Mouse (Mus musculus) frontal cortex, adult 2 months (tissue): ENCODE results near the gene Pgap1. TPM values are rescaled to one million over a fixed set of nuclear protein-coding genes. Genes with fewer than 3 reads are reported as not detected.

ENCODE experiments used
- DNase-seq, 2 experiments: peaks; one replicate each; pipeline ENCODE4 v3.0.0; 2022; ENCODE audit warnings: low spot score in 1 of 2; ENCODE audit errors: extremely low spot score in 1 of 2
- polyA plus RNA-seq: library from polyadenylated mRNA; depleted of rRNA; stranded (reverse); fragments of >200 nt; gene quantifications from 2 replicates; pipeline ENCODE4 v1.2.3, GENCODE M21; 2012; rRNA removed

The Pgap1 gene
- 11.2 and 11.5 TPM in 2 replicates for polyA plus RNA-seq

DNA sequence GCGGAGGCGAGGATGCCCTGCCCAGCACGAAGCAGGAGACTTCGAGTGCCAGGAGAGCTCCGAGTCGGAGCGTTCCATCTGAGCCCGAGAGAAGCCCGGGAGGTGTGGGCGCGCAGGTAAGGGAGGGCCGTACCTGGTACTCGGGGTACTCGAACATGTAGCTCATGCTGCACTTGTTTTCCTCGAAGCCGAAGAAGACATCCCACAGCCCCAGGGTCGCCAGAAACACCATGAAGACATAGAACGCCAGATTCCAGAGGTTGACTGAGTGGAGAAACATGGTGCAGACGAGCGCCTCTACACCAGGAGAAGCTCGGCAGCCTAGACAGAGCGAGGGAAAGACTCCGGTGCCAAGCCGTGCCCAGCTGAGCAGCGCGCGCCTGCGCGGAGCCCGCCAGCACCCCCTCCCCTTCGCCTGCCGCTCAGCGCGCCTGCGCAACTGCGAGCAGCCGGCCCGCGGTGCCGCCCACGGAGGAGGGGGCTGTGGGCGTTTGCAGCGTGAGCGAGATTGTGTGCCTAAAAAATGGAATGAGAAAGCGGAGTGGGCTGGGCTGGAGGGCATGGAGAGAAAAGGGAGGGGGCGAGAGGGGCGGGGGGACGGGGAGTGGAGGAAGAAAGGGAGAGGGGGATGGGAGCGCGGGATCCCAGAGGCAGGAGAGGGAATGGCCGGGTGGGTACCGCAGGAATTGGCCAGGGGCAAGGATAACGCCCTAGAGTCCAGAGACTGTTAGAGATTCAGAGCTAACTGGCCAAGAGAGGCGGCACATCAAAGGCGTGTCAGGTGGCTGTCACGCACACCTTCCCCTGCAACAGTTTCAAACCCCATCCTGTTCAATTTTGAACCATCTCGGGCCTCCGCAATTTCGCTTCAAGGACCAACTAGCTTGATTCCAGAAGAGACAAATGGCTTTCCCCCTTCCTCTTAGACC lies at the start of gene Pgap1:
Gene Pgap1, minus strand, starts transcription at position 384 of the 929 bp plus-strand sequence.
- peak; percentile 79 to 95 for DNase-seq

DNA sequence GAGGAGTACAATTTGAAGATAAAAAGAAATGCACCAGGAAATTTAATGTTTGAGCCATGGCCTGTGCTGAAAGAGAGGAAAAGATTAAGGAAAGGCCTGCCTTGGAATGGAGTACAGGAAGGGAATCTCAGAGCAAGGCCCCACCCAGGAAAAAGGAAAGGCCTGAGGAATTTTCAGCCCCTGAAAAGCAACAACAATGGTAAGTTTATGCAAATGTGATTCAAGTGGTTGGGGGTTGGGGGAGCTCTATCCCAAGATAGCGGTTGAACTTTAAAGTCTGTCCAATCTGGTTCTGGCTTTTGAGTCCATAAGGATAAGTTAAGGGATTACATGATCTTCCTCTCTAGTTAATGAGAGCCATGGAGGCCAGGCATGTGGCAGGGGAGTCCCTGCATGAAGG lies 49.5 kb upstream of the Pgap1 start:
- no peak for DNase-seq

GRCm38 (mm10) chr1:54601692-54602091 lies 44.2 kb upstream of the Pgap1 start:
- no peak for DNase-seq

DNA sequence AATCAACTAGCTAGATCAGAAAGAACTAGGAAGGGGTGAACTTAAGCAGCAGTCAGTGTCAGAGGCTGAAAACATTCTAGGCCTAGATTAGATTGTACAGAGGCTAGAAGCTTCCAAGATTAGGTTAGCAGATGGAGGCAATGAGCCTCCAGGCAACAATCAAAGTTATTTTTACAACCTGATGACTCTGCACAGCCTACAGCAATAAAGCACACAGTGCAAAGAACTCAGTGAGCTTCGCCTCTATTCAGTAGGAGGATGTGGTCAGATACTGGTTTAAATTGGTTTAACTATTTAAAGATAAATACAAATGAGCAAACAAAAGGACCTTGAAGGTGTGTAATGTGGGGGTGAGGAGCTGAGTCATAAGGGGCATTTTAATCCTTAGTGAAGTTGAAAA lies 42.8 kb upstream of the Pgap1 start:
- DNase-seq: peak in 1 of 2 experiments; percentile 13

DNA sequence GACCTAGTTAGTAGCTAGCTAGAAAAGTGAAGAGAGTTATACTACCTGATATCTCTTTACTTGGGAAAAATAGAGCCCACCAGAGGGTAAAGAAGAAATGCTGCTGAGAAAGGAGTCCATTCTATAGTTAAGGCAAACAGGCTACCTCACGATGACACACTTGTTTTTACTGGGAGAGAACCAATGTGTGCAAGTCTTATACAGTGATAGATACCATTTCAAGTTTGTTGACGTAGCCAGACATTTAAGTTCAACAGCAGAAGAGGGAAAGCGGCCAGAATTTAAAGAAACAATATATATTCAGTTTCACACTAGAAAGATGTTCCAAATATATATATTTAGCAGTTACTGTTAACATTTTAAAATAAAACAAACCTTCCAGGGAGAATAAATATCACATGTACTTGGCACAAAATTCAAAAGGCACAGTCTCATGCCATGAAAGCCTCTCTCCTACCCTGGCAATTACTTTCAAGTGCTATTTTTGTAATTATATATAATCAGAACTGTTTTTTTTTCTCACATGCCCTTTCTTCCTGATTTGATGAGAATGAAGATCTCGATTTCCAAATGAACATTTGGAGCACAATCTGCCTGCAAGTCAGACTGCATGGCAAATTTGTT lies 40.2 kb upstream of the Pgap1 start:
- DNase-seq: no peak

DNA sequence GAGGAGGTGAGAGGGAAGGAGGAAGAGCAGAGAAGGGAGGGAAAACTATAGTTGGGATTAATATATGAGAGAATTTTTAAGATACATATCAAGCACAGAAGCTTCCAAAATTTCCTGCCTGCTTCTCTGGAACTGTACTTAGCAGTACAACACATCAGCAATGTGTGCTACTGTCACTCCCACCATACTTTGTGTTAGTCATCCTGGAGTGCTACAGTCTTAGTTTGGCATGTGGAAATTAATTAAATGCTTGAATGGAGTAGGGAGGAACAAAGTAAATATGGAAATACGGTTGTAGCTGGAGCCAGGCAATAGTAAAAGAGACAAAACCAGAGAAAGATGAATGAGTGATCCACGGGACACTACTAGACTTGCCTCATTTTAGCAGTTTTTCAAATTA lies 38.7 kb upstream of the Pgap1 start:
- peak in 1 of 2 experiments; percentile 52 for DNase-seq

DNA sequence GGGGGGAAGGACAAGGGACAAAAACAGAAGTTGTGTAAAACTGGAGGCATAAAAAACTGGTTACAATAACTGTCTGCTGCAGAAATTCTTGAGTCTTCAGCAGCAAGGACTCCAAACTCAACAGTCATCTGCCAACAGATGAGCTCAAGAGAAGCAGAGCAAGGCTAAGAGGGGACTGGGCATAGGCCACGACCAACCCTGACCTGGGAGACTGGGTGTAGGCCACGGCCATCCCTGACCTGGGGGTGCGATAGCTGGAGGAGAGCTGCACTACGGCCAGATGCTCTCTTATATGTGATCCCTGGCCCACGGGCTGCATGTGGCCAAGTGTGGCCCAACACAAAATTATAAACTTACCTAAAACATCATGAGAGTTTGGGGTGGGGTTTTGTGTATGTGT lies 29.6 kb upstream of the Pgap1 start:
- DNase-seq: no peak

DNA sequence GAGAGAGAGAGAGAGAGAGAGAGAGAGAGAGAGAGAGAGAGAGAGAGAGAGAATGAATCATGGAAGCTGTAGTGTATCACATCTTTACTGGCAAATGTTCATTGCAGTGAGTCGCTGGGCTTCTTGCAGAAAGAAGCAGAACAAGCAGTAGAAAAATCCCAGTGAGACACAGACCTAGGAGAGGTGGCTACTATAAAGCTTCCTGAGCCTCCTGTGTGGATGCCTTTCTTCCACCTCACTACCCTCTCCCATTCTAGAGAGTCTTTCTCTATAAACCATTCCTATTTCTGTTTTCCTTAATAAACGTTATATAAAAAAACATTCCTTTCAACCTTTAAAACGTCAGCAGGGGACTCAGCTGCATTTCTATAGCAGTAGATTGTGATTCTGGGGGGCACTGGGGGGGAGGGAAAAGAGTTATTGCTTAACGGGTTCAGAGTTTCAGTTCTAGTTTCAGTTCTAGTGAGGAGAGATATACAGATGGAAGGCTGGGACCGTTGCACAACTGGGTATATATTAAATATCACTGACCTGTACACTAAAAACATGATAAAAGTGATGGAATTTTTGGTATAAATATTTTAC lies 28.6 kb upstream of the Pgap1 start:
- no peak for DNase-seq

- no peak for DNase-seq
These were observed 27.9 kb upstream of the Pgap1 start for GRCm38 (mm10) chr1:54585278-54585846.

DNA sequence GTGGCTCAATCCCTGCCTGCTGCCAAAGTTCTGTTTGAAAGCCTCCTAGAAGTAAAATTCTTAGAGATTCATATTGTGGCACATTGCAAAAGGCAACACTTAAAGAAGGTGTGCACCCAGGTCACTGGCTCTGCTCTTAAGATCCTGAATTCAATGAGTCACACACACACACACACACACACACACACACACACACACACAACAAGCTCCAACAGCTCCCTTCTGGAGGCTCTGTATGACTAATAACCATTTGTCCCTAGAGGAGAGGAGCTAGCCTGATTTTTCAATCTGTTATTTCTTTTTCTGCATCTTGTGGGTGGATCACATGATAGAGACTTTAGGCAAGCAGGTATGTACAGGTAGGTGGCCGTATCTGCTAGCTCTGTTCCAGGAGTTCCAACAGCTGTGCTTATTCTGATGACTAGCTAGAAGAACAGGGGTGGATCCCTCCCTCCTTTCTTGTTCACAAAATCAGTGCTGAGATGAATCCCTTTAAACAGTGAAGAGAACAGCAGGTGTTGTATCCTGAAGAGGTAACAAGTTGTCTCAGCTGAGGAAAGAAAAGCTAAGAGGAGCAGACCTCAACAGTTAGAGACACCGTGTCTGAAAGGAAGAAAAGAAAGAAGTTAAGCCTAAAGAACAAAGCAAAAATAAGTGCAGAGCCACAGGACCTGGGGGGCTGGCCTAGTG lies 27.2 kb upstream of the Pgap1 start:
- DNase-seq: peak in 1 of 2 experiments; percentile 26

DNA sequence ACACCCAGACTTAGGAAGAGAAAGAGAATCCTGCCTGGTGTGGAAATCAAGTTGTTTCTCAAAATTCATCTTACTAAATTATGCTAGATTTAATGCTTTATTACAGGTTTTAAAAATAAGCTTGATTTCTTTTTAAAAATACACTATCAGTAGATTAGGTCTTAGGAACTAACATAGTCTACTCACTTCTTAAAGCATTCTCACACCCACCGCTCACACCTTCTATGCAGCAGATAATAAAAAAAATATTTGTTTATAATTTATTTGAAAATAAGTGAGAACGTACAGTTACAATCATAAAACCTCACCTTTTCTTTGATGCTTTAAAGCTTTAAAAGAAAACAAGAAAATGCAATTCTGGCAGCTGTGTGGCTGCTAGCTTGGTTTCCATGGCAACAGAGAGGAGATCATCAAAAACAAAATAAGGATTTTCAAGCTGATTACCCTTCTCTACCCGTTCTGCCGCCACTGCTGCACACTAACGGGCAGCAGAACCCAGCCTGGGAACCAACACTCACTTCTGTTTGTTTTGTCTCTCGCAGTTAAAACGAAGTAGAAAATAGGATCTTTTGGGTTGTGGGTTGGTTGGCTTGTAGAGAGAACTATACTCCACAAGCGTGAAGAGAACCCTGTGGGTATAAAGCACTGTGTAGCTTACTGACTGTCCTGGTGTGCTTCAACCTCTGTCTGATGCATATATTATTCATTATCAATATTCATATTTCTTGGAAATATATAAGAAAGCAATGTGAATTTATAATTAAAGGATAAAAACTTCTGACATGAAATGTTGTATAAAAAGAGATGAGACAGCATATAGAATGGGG lies 21.1 kb upstream of the Pgap1 start:
- DNase-seq: peak in 1 of 2 experiments; percentile 45

- no peak for DNase-seq
These were observed 11.6 kb upstream of the Pgap1 start for GRCm38 (mm10) chr1:54569102-54569501.

GRCm38 (mm10) chr1:54563923-54564322 lies 6.4 kb upstream of the Pgap1 start:
- DNase-seq: no peak

DNA sequence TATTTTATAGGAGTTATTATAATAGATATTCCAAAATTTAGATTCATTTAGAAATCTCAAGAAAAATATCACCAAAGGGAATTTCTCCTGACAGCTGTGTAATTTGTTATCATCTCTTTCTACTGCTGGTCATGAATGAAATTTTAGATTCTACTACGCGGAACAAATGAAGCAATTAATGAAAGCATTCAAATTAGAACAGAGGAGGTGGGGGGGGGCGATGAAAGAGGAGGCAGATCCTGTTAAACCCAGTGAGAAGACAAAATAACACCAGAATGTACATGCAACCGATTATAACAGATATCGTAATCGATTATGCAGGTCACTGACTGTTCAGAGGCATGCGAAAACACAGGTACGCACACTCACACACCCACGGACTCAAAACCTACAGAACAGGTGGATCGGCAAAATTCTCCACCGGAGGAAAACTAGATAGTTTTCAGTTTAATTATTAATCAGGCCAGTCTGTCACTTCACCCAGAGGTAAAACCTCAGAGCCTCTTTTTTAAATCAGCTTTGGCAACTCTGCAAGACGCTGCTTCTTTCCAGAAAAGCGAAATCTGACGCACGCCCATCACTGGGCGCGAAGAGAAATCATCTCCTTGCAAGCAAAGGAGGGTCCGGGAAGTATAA lies 780 bp downstream of the Pgap1 start:
- peak in 1 of 2 experiments; percentile 28 for DNase-seq

- no peak for DNase-seq
These were observed 1.9 kb downstream of the Pgap1 start for GRCm38 (mm10) chr1:54555364-54556140.

GRCm38 (mm10) chr1:54552621-54553020 lies 4.9 kb downstream of the Pgap1 start:
- DNase-seq: no peak

- no peak for DNase-seq
These were observed 12.3 kb downstream of the Pgap1 start for GRCm38 (mm10) chr1:54545200-54545599.

DNA sequence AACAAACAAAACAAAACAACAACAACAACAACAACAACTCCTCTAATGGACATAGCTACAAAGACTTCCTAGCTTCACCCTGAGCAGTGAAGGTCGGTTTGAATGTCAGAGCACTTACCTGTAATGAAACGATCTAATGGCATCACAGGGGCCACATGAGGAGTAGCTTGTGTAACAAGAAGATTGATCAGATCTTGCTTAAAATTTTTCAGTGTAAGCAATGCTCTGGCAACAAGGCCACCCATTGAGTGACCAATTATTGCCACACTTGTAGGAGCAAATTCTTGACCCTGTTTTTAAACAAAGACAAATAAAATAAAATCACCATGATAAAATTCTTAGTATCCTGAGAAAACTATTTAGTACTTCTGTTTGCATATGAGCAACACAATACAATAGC lies 14.6 kb downstream of the Pgap1 start:
- DNase-seq: no peak
